In genomic region chr16:45090005-45090404, GRCm38 (mm10) we compare ENCODE assay signal across 9 mouse cellular contexts. TPM values are rescaled to one million over a fixed set of nuclear protein-coding genes. Genes with fewer than 3 reads are reported as not detected.
DNase-seq lines count a peak whose midpoint lies in the region; ATAC-seq lines count a peak whose summit lies in the region.
"Had no signal": no experiment of that assay in that cellular context is flagged by ENCODE, and none has a peak within 500 bp of the region (broad histone marks: within the 10 kb centered on the region; RNA-seq: fewer than 3 reads in every experiment).

No protein-coding gene starts in this region.

- 7% methylated on average over 10 of the region's 10 CpGs for WGBS in embryonic facial prominence, embryonic 14.5 days
- WGBS in heart, embryonic 15.5 days, result 7% methylated on average over 10 of the region's 10 CpGs
- 4% methylated on average over 10 of the region's 10 CpGs for WGBS in liver, embryonic 13.5 days (ENCODE audit: insufficient replicate concordance)
- WGBS in stomach, embryonic 14.5 days, result 10% methylated on average over 10 of the region's 10 CpGs

- H3K9ac ChIP-seq in embryonic facial prominence, embryonic 14.5 days (ENCODE audit: low read depth, low read length), result no peak overlapping the region
- H3K9ac ChIP-seq in heart, embryonic 15.5 days, result no peak overlapping the region
- no peak overlapping the region for H3K9ac ChIP-seq in liver, embryonic 13.5 days
- H3K9ac ChIP-seq in stomach, embryonic 14.5 days (replicated peaks; ENCODE audit: low read depth, low read length), result no peak overlapping the region
- H3K9ac ChIP-seq: embryonic facial prominence, embryonic 15.5 days had no signal

- H3K27ac ChIP-seq in embryonic facial prominence, embryonic 14.5 days (replicated peaks; ENCODE audit: low read depth, low read length), result no peak overlapping the region
- no peak overlapping the region for H3K27ac ChIP-seq in heart, embryonic 15.5 days
- H3K27ac ChIP-seq in liver, embryonic 13.5 days, result no peak overlapping the region
- no peak overlapping the region for H3K27ac ChIP-seq in stomach, embryonic 14.5 days (ENCODE audit: low read length)
- H3K27ac ChIP-seq: embryonic facial prominence, embryonic 15.5 days had no signal

- H3K9me3 ChIP-seq in embryonic facial prominence, embryonic 14.5 days (ENCODE audit: control insufficient read depth, low read length), result no peaks in the 10 kb centered on the region
- H3K9me3 ChIP-seq in heart, embryonic 15.5 days (replicated peaks), result no peaks in the 10 kb centered on the region
- H3K9me3 ChIP-seq in liver, embryonic 13.5 days (replicated peaks), result no peaks in the 10 kb centered on the region
- no peaks in the 10 kb centered on the region for H3K9me3 ChIP-seq in stomach, embryonic 14.5 days (ENCODE audit: control insufficient read depth, low read depth, low read length)
- H3K9me3 ChIP-seq: embryonic facial prominence, embryonic 15.5 days had no signal

- no peaks in the 10 kb centered on the region for H3K36me3 ChIP-seq in embryonic facial prominence, embryonic 14.5 days (ENCODE audit: control insufficient read depth, insufficient read depth, low read length)
- H3K36me3 ChIP-seq in heart, embryonic 15.5 days, result no peaks in the 10 kb centered on the region
- no peaks in the 10 kb centered on the region for H3K36me3 ChIP-seq in liver, embryonic 13.5 days
- H3K36me3 ChIP-seq in stomach, embryonic 14.5 days (ENCODE audit: control insufficient read depth, insufficient read depth, low read length), result no peaks in the 10 kb centered on the region
- H3K36me3 ChIP-seq: embryonic facial prominence, embryonic 15.5 days had no signal

- peak; percentile 74 for ATAC-seq in embryonic facial prominence, embryonic 14.5 days (ENCODE audit: low read depth)
- no peak; the same call in 1 of the 2 replicates for ATAC-seq in heart, embryonic 15.5 days (replicated peaks; ENCODE audit: insufficient number of reproducible peaks, insufficient read depth, low FRiP score, low read depth)
- ATAC-seq in liver, embryonic 13.5 days (ENCODE audit: low read depth), result no peak; the same call in 1 of the 2 replicates
- ATAC-seq in stomach, embryonic 14.5 days (ENCODE audit: insufficient number of reproducible peaks, insufficient read depth, low FRiP score, low read depth), result peak; percentile 64; the same call in 1 of the 2 replicates

- no peak overlapping the region for H3K4me3 ChIP-seq in embryonic facial prominence, embryonic 14.5 days (ENCODE audit: low read depth, low read length)
- H3K4me3 ChIP-seq in heart, embryonic 15.5 days, result no peak overlapping the region
- no peak overlapping the region for H3K4me3 ChIP-seq in liver, embryonic 13.5 days (replicated peaks)
- H3K4me3 ChIP-seq in stomach, embryonic 14.5 days (ENCODE audit: low read depth, low read length), result no peak overlapping the region
- H3K4me3 ChIP-seq: embryonic facial prominence, embryonic 15.5 days had no signal

- peaks cover 9% of the 10 kb centered on the region for H3K4me1 ChIP-seq in embryonic facial prominence, embryonic 14.5 days (ENCODE audit: control insufficient read depth, insufficient read depth, low read length)
- H3K4me1 ChIP-seq in heart, embryonic 15.5 days (replicated peaks), result peaks cover 7% of the 10 kb centered on the region
- H3K4me1 ChIP-seq in liver, embryonic 13.5 days (replicated peaks), result peaks cover 5% of the 10 kb centered on the region; the same call in 1 of the 2 replicates
- H3K4me1 ChIP-seq in stomach, embryonic 14.5 days (ENCODE audit: control insufficient read depth, insufficient read depth, low read length), result peaks cover 3% of the 10 kb centered on the region; the same call in 1 of the 2 replicates

- no peak overlapping the region for H3K4me2 ChIP-seq in embryonic facial prominence, embryonic 14.5 days (ENCODE audit: low read depth, low read length)
- H3K4me2 ChIP-seq in heart, embryonic 15.5 days, result peak overlapping the region; percentile 15
- H3K4me2 ChIP-seq in liver, embryonic 13.5 days, result peak overlapping the region; percentile 26
- H3K4me2 ChIP-seq in stomach, embryonic 14.5 days (replicated peaks; ENCODE audit: low read depth, low read length), result no peak overlapping the region
- H3K4me2 ChIP-seq: embryonic facial prominence, embryonic 15.5 days had no signal

- H3K27me3 ChIP-seq in embryonic facial prominence, embryonic 14.5 days (replicated peaks; ENCODE audit: control insufficient read depth, insufficient read depth, low read length), result no peaks in the 10 kb centered on the region
- no peaks in the 10 kb centered on the region for H3K27me3 ChIP-seq in heart, embryonic 15.5 days
- H3K27me3 ChIP-seq in liver, embryonic 13.5 days, result 0 out of 2 replicates have a peak, but pooled peaks cover 3% of the 10 kb centered on the region
- no peaks in the 10 kb centered on the region for H3K27me3 ChIP-seq in stomach, embryonic 14.5 days (ENCODE audit: control insufficient read depth, insufficient read depth, low read length)
- H3K27me3 ChIP-seq: embryonic facial prominence, embryonic 15.5 days had no signal

- peak; percentile 66 to 69 for DNase-seq in B cell, adult 2 months
- peak; percentile 71 to 75 for DNase-seq in adrenal gland, postnatal 36 days
- peak; percentile 91 for DNase-seq in embryonic facial prominence, embryonic 14.5 days (ENCODE audit: low spot score)
- DNase-seq in kidney, postnatal 14 days, result peak; percentile 78
- DNase-seq in liver, embryonic 13.5 days, result peak; percentile 11
- DNase-seq in naive thymus-derived CD4-positive, alpha-beta T cell, adult 2 months (ENCODE audit: low read depth), result peak; percentile 82

RNA-seq across cellular contexts. Expression of gene Ccdc80, which starts 3.2 kb away (rescaled TPM):
- 10 to 100 TPM; 29.7 to 77.4 TPM for total RNA-seq in adrenal gland, postnatal 36 days (2021)
- 103 and 105 TPM in 2 replicates for polyA plus RNA-seq in embryonic facial prominence, embryonic 14.5 days (2014; fragmentation: Nextera tagmentation; extraction: Ambion mirVana)
- 110 and 113 TPM in 2 replicates for polyA plus RNA-seq in heart, embryonic 15.5 days (2015; fragmentation: Nextera tagmentation; extraction: Ambion mirVana)
- polyA plus RNA-seq in liver, embryonic 13.5 days (2015; fragmentation: Nextera tagmentation; extraction: Ambion mirVana), result 7.5 and 10.7 TPM in 2 replicates
- polyA plus RNA-seq in stomach, embryonic 14.5 days (2014; fragmentation: Nextera tagmentation; extraction: Ambion mirVana), result 96.2 and 112 TPM in 2 replicates

Comparison
In these comparisons a context has a peak if more than half of its experiments do, and no peak if none do; other contexts are left out.
1. DNase-seq: peak in every context shown above with its lines; median percentile 91 in embryonic facial prominence, embryonic 14.5 days; 82 in naive thymus-derived CD4-positive, alpha-beta T cell, adult 2 months; 78 in kidney, postnatal 14 days; 73 in adrenal gland, postnatal 36 days; 68 in B cell, adult 2 months; 11 in liver, embryonic 13.5 days.
2. ATAC-seq: peak in embryonic facial prominence, embryonic 14.5 days (single experiment) and stomach, embryonic 14.5 days (single experiment); none in heart, embryonic 15.5 days (single experiment) and liver, embryonic 13.5 days (single experiment).
3. H3K4me2 ChIP-seq: peak in heart, embryonic 15.5 days (single experiment) and liver, embryonic 13.5 days (single experiment); none in embryonic facial prominence, embryonic 14.5 days (single experiment) and stomach, embryonic 14.5 days (single experiment).